Mouse (Mus musculus) MEL (cell line): ENCODE results near the gene Bcorl1. TPM values are rescaled to one million over a fixed set of nuclear protein-coding genes. Genes with fewer than 3 reads are reported as not detected.

Experiments used
- DNase-seq: peaks from one replicate; pipeline ENCODE4 v3.0.0; 2011; ENCODE audit warnings: low read depth, low spot score
- H3K27ac ChIP-seq: 2 replicates; pipeline ENCODE4 v1.5.1; 2012; ENCODE audit warnings: low read depth, mild to moderate bottlenecking, control low read depth, low read length, moderate library complexity; ENCODE audit not compliant: control insufficient read depth
- H3K27me3 ChIP-seq, 2 experiments: fragments of 150-350 bp in 1 of 2; sonication (generic) in 1 of 2; 2 replicates each; pipeline ENCODE4 v1.6.1; 2012; ENCODE audit warnings: low read length in 2 of 2, mild to moderate bottlenecking in 2 of 2, improper control_type of control experiment in 1 of 2, moderate library complexity in 1 of 2; ENCODE audit not compliant: insufficient read depth in 2 of 2, control insufficient read depth in 1 of 2
- H3K36me3 ChIP-seq, 2 experiments: 2 replicates each; pipeline ENCODE4 v1.6.1; 2012 to 2014; ENCODE audit warnings: low read length in 2 of 2, improper control_type of control experiment in 1 of 2, inconsistent platforms in 1 of 2, mild to moderate bottlenecking in 1 of 2; ENCODE audit not compliant: insufficient read depth in 2 of 2, control insufficient read depth in 1 of 2
- H3K4me1 ChIP-seq, 2 experiments: fragments of 150-350 bp in 1 of 2; sonication (generic) in 1 of 2; 2 replicates each; pipeline ENCODE4 v1.6.1; 2012; ENCODE audit warnings: low read length in 2 of 2, improper control_type of control experiment in 1 of 2, mild to moderate bottlenecking in 1 of 2; ENCODE audit not compliant: insufficient read depth in 2 of 2, control insufficient read depth in 1 of 2
- H3K4me3 ChIP-seq, 2 experiments: fragments of 150-350 bp in 1 of 2; sonication (generic) in 1 of 2; 2 replicates each; pipeline ENCODE4 v1.5.1; 2012; ENCODE audit warnings: low read depth in 2 of 2, low read length in 2 of 2, mild to moderate bottlenecking in 2 of 2, moderate library complexity in 2 of 2, control low read depth in 1 of 2, improper control_type of control experiment in 1 of 2; ENCODE audit not compliant: control insufficient read depth in 1 of 2, insufficient read depth in 1 of 2
- H3K79me2 ChIP-seq: 2 replicates; pipeline ENCODE4 v1.6.1; 2012; ENCODE audit warnings: mild to moderate bottlenecking, low read length, moderate library complexity; ENCODE audit not compliant: control insufficient read depth, poor library complexity, insufficient read depth
- H3K9ac ChIP-seq: 2 replicates; pipeline ENCODE4 v1.6.1; 2012; ENCODE audit warnings: low read depth, mild to moderate bottlenecking, control low read depth, low read length, moderate library complexity; ENCODE audit not compliant: control insufficient read depth, poor library complexity, severe bottlenecking
- H3K9me3 ChIP-seq: fragments of 150-350 bp; sonication (generic); replicated peaks from 2 replicates; pipeline ENCODE4 v1.6.1; 2012; ENCODE audit warnings: mild to moderate bottlenecking, low read length, improper control_type of control experiment, moderate library complexity; ENCODE audit not compliant: insufficient read depth
- CHD1 ChIP-seq: IDR thresholded peaks from 2 replicates; pipeline ENCODE4 v1.6.1; 2012; ENCODE audit warnings: low read depth, mild to moderate bottlenecking, inconsistent platforms, low read length, improper control_type of control experiment
- CHD2 ChIP-seq: IDR thresholded peaks from 2 replicates; pipeline ENCODE4 v1.6.1; 2011; ENCODE audit warnings: low read length, improper control_type of control experiment
- E2F4 ChIP-seq: IDR thresholded peaks from 2 replicates; pipeline ENCODE4 v1.6.1; 2011; ENCODE audit warnings: low read depth, low read length, improper control_type of control experiment, borderline replicate concordance
- EP300 ChIP-seq, 2 experiments: IDR thresholded peaks; 2 replicates each; pipeline ENCODE4 v1.6.1; 2011; ENCODE audit warnings: improper control_type of control experiment in 2 of 2, low read length in 2 of 2, low read depth in 1 of 2, mild to moderate bottlenecking in 1 of 2
- ETS1 ChIP-seq: IDR thresholded peaks from 2 replicates; pipeline ENCODE4 v1.6.1; 2012; ENCODE audit warnings: low read depth, mild to moderate bottlenecking, inconsistent platforms, low read length, improper control_type of control experiment, moderate library complexity
- GATA1 ChIP-seq: IDR thresholded peaks from 2 replicates; pipeline ENCODE4 v1.6.1; 2011; ENCODE audit warnings: low read depth, low read length, improper control_type of control experiment
- HCFC1 ChIP-seq: IDR thresholded peaks from 2 replicates; pipeline ENCODE4 v1.6.1; 2012; ENCODE audit warnings: low read depth, mild to moderate bottlenecking, inconsistent platforms, low read length, improper control_type of control experiment, moderate library complexity
- JUND ChIP-seq: IDR thresholded peaks from 2 replicates; pipeline ENCODE4 v1.6.1; 2011; ENCODE audit warnings: low read depth, mild to moderate bottlenecking, improper control_type of control experiment, low read length
- MAX ChIP-seq: IDR thresholded peaks from 2 replicates; pipeline ENCODE4 v1.6.1; 2011; ENCODE audit warnings: low read length, improper control_type of control experiment
- MAZ ChIP-seq: IDR thresholded peaks from 2 replicates; pipeline ENCODE4 v1.6.1; 2012; ENCODE audit warnings: low read depth, mild to moderate bottlenecking, inconsistent platforms, low read length, improper control_type of control experiment
- MEF2A ChIP-seq: IDR thresholded peaks from 2 replicates; pipeline ENCODE4 v1.6.1; 2014; ENCODE audit warnings: low read depth, mild to moderate bottlenecking, inconsistent platforms, low read length, improper control_type of control experiment; ENCODE audit not compliant: poor library complexity, insufficient replicate concordance, severe bottlenecking; ENCODE audit errors: extremely low read depth
- MXI1 ChIP-seq: IDR thresholded peaks from 2 replicates; pipeline ENCODE4 v1.6.1; 2011; ENCODE audit warnings: mild to moderate bottlenecking, low read depth, low read length, improper control_type of control experiment
- MYB ChIP-seq: IDR thresholded peaks from 2 replicates; pipeline ENCODE4 v1.6.1; 2011; ENCODE audit warnings: mild to moderate bottlenecking, low read depth, low read length, improper control_type of control experiment
- NELFE ChIP-seq: IDR thresholded peaks from 2 replicates; pipeline ENCODE4 v1.6.1; 2011; ENCODE audit warnings: low read depth, low read length, improper control_type of control experiment
- NRF1 ChIP-seq: IDR thresholded peaks from 2 replicates; pipeline ENCODE4 v1.6.1; 2014; ENCODE audit warnings: low read depth, mild to moderate bottlenecking, inconsistent platforms, low read length, improper control_type of control experiment, moderate library complexity; ENCODE audit not compliant: poor library complexity, insufficient read depth, severe bottlenecking
- POLR2AphosphoS2 ChIP-seq: IDR thresholded peaks from 2 replicates; pipeline ENCODE4 v1.6.1; 2011; ENCODE audit warnings: low read length, improper control_type of control experiment
- RAD21 ChIP-seq: IDR thresholded peaks from 2 replicates; pipeline ENCODE4 v1.6.1; 2011; ENCODE audit warnings: mild to moderate bottlenecking, low read depth, low read length, improper control_type of control experiment
- SIN3A ChIP-seq: IDR thresholded peaks from 2 replicates; pipeline ENCODE4 v1.6.1; 2012; ENCODE audit warnings: low read length, improper control_type of control experiment, inconsistent platforms
- SMC3 ChIP-seq: IDR thresholded peaks from 2 replicates; pipeline ENCODE4 v1.6.1; 2011; ENCODE audit warnings: low read depth, low read length, improper control_type of control experiment
- ZC3H11A ChIP-seq: IDR thresholded peaks from 2 replicates; pipeline ENCODE4 v1.6.1; 2012; ENCODE audit warnings: low read depth, mild to moderate bottlenecking, inconsistent platforms, low read length, improper control_type of control experiment
- polyA plus RNA-seq, 2 experiments: library from polyadenylated mRNA; stranded (reverse) in 1 of 2; unstranded in 1 of 2; fragments of >175 nt in 1 of 2; fragments of >200 nt in 1 of 2; gene quantifications; 2 replicates each; pipeline versions ENCODE4 v1.2.1 to v1.2.4; 2012; ENCODE audit warnings: low replicate concordance in 2 of 2, low read depth in 1 of 2; ENCODE audit not compliant: insufficient read length in 2 of 2, insufficient read depth in 1 of 2, missing spikeins in 1 of 2
- total RNA-seq: library from RNA; depleted of rRNA; stranded (reverse); fragments of 300-350 nt; gene quantifications from 2 replicates; pipeline ENCODE4 v1.2.3, GENCODE M21; 2012

Gene Bcorl1
- total and polyA plus RNA-seq, 3 experiments, result 3.0 to 12.9 TPM; not detected in 1

- TF ChIP-seq NELFE (no peak), GATA1 (no peak), ZC3H11A (no peak), HCFC1 (0 out of 2 replicates have a peak, but pooled peaks have one; percentile 29), MAX (no peak), SMC3 (no peak), E2F4 (no peak), RAD21 (no peak), MYB (no peak), ETS1 (peak; percentile 17; the same call in 1 of the 2 replicates), MXI1 (no peak), EP300 (IDR thresholded peaks at IDR 0.05; ENCODE audit: low read depth in 1 of 2, low read length in 2 of 2) (peak in 1 of 2 experiments; percentile 24; a peak in 2 of 4 replicates), MAZ (no peak; the same call in 1 of the 2 replicates), NRF1 (no peak), JUND (no peak), SIN3A (0 out of 2 replicates have a peak, but pooled peaks have one; percentile 19)
Observed at GRCm38 (mm10) chrX:48433527-48433899, 92.4 kb downstream of the Bcorl1 start (continued).

- peaks cover 0 to 26% of the 10 kb centered on the region in 2 experiments; a peak in 2 of 4 replicates for H3K36me3 ChIP-seq
- no peak for DNase-seq
- H3K9ac ChIP-seq, result no peak overlapping the region
- H3K27me3 ChIP-seq, result no peaks in the 10 kb centered on the region
- H3K4me1 ChIP-seq, result peaks cover 14 to 45% of the 10 kb centered on the region in 2 experiments
- H3K4me3 ChIP-seq, result no peak overlapping the region
- H3K79me2 ChIP-seq, result peaks cover 4% of the 10 kb centered on the region; the same call in 1 of the 2 replicates
- no peak for TF ChIP-seq CHD1
- TF ChIP-seq MAX, result no peak
- no peak for TF ChIP-seq RAD21
- TF ChIP-seq CHD2, result no peak
- no peak for TF ChIP-seq POLR2AphosphoS2
- no peak for TF ChIP-seq MEF2A
- no peak for TF ChIP-seq SMC3
- TF ChIP-seq, all 39 proteins: peak for 0
- Histone ChIP-seq H3K27ac (peak overlapping the region; percentile 17; the same call in 1 of the 2 replicates), H3K9me3 (no peaks in the 10 kb centered on the region)
Observed at GRCm38 (mm10) chrX:48434251-48434650, 93.1 kb downstream of the Bcorl1 start.
